Mouse (Mus musculus): ENCODE data around the gene Dlx2.

DNA sequence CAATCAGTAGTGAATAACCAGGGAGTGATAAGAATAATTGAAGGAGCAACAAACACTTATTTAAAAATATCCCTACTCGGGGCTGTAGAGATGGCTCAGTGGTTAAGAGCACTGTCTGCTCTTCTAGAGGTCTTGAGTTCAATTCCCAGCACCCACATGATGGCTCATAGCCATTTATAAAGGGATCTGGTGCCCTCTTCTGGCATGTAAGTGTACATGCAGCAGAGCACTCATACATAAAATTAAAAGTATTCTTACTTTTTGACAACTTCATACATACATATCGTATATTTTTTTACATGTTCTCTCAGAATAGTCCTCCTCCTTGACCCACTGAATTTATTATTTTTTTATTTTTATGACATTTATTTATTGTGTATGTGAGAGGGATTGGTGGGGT, 30.5 kb upstream of the Dlx2 start:
- TF ChIP-seq POLR2A (IDR thresholded peaks at IDR 0.05; ENCODE audit: low read depth, low read length) (no peak), CTCF (IDR thresholded peaks at IDR 0.05; ENCODE audit: extremely low read depth, insufficient read depth, insufficient read length, insufficient replicate concordance) (no peak)
